Mouse (Mus musculus) hindbrain, embryonic 13.5 days (tissue): Measurements from ENCODE around the gene Rab1a. TPM values are rescaled to one million over a fixed set of nuclear protein-coding genes. Genes with fewer than 3 reads are reported as not detected.

ENCODE experiments used
- ATAC-seq: fragments of 200-750 bp; cut with Nextera tagmentation; 2 replicates; pipeline ENCODE4 v1.8.0; 2017; ENCODE audit warnings: moderate TSS enrichment; ENCODE audit not compliant: low FRiP score
- H3K27ac ChIP-seq: fragments of 300-500 bp; sonication (generic); 2 replicates; pipeline ENCODE4 v1.5.1; 2015; ENCODE audit warnings: inconsistent platforms, mild to moderate bottlenecking, moderate library complexity
- H3K27me3 ChIP-seq: fragments of 300-500 bp; sonication (generic); 2 replicates; pipeline ENCODE4 v1.6.1; 2015; ENCODE audit warnings: mild to moderate bottlenecking, inconsistent platforms
- H3K36me3 ChIP-seq: fragments of 300-500 bp; sonication (generic); 2 replicates; pipeline ENCODE4 v1.6.1; 2015; ENCODE audit warnings: mild to moderate bottlenecking, inconsistent platforms
- H3K4me1 ChIP-seq: fragments of 300-500 bp; sonication (generic); replicated peaks from 2 replicates; pipeline ENCODE4 v1.6.1; 2015; ENCODE audit warnings: inconsistent platforms
- H3K4me2 ChIP-seq: fragments of 300-500 bp; sonication (generic); 2 replicates; pipeline ENCODE4 v1.6.1; 2015; ENCODE audit warnings: inconsistent platforms, mild to moderate bottlenecking, moderate library complexity
- H3K4me3 ChIP-seq: fragments of 300-500 bp; sonication (generic); 2 replicates; pipeline ENCODE4 v1.5.1; 2015; ENCODE audit warnings: mild to moderate bottlenecking, inconsistent platforms
- H3K9ac ChIP-seq: fragments of 300-500 bp; sonication (generic); 2 replicates; pipeline ENCODE4 v1.6.1; 2015; ENCODE audit warnings: mild to moderate bottlenecking, inconsistent platforms
- H3K9me3 ChIP-seq: fragments of 300-500 bp; sonication (generic); 2 replicates; pipeline ENCODE4 v1.6.1; 2016; ENCODE audit warnings: inconsistent platforms
- WGBS: fragments of 180-500 bp; shearing (Covaris S2); methylation state at CpG from one replicate; pipeline ENCODE4 v1.1.7; 2015; 5-methylcytosine and 5-hydroxymethylcytosine counted together
- polyA plus RNA-seq: library from polyadenylated mRNA; unstranded; fragments of >200 nt; fragmentation: Nextera tagmentation; extraction: Ambion mirVana; gene quantifications from 2 replicates; pipeline ENCODE4 v1.2.1, GENCODE M21; 2015

Rab1a gene
- polyA plus RNA-seq, 1 experiment from 2014 or later: 313 TPM

DNA sequence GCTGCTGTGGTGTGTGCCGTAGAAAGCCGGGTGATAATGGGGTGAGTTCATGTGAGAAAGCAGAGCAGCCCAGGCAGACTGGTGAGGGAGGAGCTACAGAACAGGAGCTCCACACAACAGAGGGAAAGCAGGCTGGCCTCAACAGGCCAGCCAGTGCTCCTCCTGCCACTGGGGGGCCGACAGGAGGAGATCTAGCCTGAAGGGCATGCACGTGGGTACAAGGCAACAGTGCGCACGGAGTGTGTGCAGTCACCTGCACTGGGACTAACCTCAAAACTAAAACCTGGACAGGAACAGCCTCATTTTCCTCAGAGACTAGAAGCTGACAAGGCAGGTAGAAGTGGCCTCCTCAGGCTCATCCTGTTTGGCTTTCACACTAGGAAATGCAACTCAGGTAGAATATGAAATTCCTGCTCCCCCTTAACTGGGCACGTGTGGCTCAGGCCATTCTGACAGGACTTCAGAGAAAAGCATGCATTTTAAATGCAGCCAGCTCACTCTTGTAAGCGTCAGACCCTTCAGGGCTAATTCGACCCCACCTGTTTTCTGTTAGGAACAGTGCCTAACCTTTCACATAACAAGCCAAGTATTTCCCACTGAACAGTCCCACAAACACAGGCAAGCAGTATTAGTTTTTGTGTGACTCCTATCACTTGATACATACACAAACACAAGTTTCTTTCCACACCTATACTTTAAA is 42.1 kb downstream of the Rab1a start:
- Histone ChIP-seq H3K27ac (no peak overlapping the region), H3K9me3 (no peaks in the 10 kb centered on the region)
- WGBS: 55% methylated on average over 9 of the region's 9 CpGs

DNA sequence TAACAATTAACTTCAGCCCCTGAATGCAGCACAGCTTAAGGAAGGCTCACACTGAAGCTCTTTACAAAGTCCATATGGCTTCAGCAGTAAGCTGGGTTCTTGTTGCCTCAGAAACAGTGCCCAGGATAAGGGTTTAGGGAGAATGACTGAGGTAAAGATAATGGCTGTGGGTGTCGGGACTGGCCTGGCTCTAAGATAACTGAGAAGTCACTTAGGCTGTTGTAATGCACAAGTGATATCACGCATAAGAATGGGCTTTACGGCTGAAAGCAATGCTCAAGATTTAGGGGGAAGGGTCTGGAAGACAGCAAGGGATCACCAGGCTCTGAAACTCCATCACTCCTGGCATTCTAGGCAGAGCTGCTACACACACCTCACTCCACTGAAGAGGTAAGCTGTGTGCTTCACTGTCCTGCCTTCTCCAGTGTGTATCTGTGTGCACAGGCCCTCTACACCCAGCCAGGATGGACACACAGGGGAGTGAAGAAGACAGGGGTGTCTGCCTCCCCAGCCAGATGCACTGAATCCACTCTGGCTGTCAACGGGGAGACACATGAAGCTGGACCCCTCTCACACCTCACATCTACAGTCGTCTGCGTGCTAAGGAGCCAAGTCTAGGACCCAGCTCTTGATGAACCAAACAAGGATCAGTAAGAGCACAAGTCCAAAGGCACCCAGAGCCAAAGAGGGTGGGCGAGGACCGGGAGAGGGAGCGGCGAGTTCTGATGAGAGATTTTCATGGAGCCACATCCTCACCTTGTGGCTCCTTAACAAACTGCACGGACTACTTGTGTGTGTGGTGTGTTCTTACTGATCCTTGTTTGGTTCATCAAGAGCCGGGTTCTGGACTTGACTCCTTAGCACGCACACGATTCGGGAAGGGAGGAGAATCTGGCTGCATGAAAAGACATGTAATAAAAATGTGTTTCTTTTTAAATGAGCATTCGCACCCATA is 43.4 kb downstream of the Rab1a start:
- no peak for ATAC-seq
- Histone ChIP-seq H3K27me3 (no peaks in the 10 kb centered on the region), H3K27ac (no peak overlapping the region), H3K4me1 (peaks cover 44% of the 10 kb centered on the region), H3K4me3 (no peak overlapping the region), H3K4me2 (no peak overlapping the region), H3K9me3 (no peaks in the 10 kb centered on the region), H3K9ac (peak overlapping the region; percentile 46), H3K36me3 (peaks cover 34% of the 10 kb centered on the region)
- 81% methylated on average over 16 of the region's 16 CpGs for WGBS

More for the DNA sequence above, 42.1 kb downstream of the Rab1a start:
- peak overlapping the region; percentile 19; the same call in 1 of the 2 replicates for H3K9ac ChIP-seq
- H3K4me2 ChIP-seq: no peak overlapping the region
- H3K4me1 ChIP-seq: peaks cover 41% of the 10 kb centered on the region
- no peak overlapping the region for H3K4me3 ChIP-seq
- H3K36me3 ChIP-seq: peaks cover 47% of the 10 kb centered on the region
- no peaks in the 10 kb centered on the region for H3K27me3 ChIP-seq
- ATAC-seq: no peak

- no peak for ATAC-seq
- Histone ChIP-seq H3K9ac (no peak overlapping the region), H3K27ac (no peak overlapping the region), H3K36me3 (peaks cover 27% of the 10 kb centered on the region), H3K4me1 (peaks cover 49% of the 10 kb centered on the region), H3K4me2 (no peak overlapping the region), H3K27me3 (no peaks in the 10 kb centered on the region), H3K9me3 (no peaks in the 10 kb centered on the region), H3K4me3 (no peak overlapping the region)
- WGBS: 93% methylated on average over 6 of the region's 6 CpGs
These were observed 44.1 kb downstream of the Rab1a start for GRCm38 (mm10) chr11:20245316-20245715.

GRCm38 (mm10) chr11:20246616-20247015 is 45.4 kb downstream of the Rab1a start:
- WGBS: 59% methylated on average over 1 of the region's 1 CpGs
- Histone ChIP-seq H3K4me1 (peaks cover 49% of the 10 kb centered on the region), H3K36me3 (peaks cover 15% of the 10 kb centered on the region), H3K4me3 (no peak overlapping the region), H3K27me3 (no peaks in the 10 kb centered on the region), H3K27ac (no peak overlapping the region), H3K9ac (no peak overlapping the region), H3K9me3 (no peaks in the 10 kb centered on the region), H3K4me2 (no peak overlapping the region)
- no peak for ATAC-seq

DNA sequence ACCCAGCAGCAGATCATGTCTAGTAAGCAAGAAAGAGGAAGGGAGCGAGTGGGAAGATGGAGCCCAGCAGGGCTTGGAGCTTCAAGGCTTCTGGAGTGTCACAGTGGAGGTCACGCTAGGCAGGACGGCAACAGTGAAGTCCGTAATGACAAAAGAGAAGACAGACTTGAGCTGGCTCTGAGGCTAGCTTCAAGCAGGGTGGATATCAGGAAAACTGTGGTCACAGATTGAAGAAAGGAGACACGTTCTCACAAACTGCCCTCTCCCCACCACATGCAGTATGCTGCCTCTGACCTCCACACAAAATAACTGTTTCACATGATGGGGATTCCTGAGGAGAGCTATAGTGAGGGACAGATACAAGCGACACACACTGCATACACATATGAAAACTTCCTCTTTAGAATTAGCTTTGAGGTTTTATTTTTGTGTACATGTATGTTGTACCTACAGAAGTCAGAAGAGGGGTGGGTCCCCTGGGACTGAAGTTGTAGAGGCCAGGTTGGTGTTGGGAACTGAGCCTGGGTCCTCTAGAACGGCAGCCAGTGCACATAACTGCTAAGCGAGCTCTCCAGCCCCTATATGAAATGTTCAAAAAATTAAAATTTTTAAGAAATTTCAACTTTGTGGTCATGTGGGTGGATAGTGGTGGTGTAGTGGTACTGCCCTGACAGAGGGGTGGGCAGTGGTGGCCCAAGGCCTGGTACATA is 46.1 kb downstream of the Rab1a start:
- Histone ChIP-seq H3K9me3 (no peaks in the 10 kb centered on the region), H3K4me3 (no peak overlapping the region), H3K27me3 (no peaks in the 10 kb centered on the region), H3K9ac (peak overlapping the region; percentile 46; the same call in 1 of the 2 replicates), H3K36me3 (peaks cover 11% of the 10 kb centered on the region), H3K4me2 (peak overlapping the region; percentile 13; the same call in 1 of the 2 replicates), H3K27ac (no peak overlapping the region), H3K4me1 (peaks cover 49% of the 10 kb centered on the region)
- ATAC-seq: no peak
- 75% methylated on average over 8 of the region's 8 CpGs for WGBS

DNA sequence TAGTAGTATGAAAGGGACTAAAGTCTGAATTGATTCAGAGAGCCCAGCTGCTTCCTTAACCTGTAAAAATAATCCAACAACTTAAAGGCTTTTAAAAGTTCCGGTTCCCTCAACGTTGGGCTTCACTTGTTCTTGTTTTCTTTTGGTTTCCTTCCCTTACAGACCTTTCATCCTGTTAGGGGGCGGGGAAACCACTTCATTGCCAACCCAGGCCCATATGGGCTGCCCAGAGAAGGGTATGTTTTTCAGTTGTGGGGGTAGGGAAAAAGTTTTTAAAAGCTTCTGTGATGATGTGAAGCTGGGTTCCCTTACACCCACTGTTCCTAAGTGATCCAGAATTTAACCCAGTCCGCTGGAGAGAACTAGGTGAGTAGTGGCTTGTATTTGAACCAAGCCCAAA is 47.0 kb downstream of the Rab1a start:
- 20% methylated on average over 4 of the region's 4 CpGs for WGBS
- Histone ChIP-seq H3K27me3 (no peaks in the 10 kb centered on the region), H3K4me3 (peak overlapping the region; percentile 94), H3K9me3 (no peaks in the 10 kb centered on the region), H3K27ac (peak overlapping the region; percentile 91), H3K4me1 (peaks cover 42% of the 10 kb centered on the region), H3K36me3 (peaks cover 11% of the 10 kb centered on the region), H3K9ac (peak overlapping the region; percentile 97), H3K4me2 (peak overlapping the region; percentile 91)
- no peak for ATAC-seq

- Histone ChIP-seq H3K4me1 (peaks cover 36% of the 10 kb centered on the region), H3K4me2 (peak overlapping the region; percentile 91), H3K9ac (peak overlapping the region; percentile 97), H3K9me3 (no peaks in the 10 kb centered on the region), H3K27ac (peak overlapping the region; percentile 91), H3K27me3 (no peaks in the 10 kb centered on the region), H3K4me3 (peak overlapping the region; percentile 94), H3K36me3 (peaks cover 11% of the 10 kb centered on the region)
- WGBS: under 1% methylated on average over 38 of the region's 39 CpGs
- peak; percentile 78 for ATAC-seq
These were observed 47.6 kb downstream of the Rab1a start for GRCm38 (mm10) chr11:20248840-20249239.

DNA sequence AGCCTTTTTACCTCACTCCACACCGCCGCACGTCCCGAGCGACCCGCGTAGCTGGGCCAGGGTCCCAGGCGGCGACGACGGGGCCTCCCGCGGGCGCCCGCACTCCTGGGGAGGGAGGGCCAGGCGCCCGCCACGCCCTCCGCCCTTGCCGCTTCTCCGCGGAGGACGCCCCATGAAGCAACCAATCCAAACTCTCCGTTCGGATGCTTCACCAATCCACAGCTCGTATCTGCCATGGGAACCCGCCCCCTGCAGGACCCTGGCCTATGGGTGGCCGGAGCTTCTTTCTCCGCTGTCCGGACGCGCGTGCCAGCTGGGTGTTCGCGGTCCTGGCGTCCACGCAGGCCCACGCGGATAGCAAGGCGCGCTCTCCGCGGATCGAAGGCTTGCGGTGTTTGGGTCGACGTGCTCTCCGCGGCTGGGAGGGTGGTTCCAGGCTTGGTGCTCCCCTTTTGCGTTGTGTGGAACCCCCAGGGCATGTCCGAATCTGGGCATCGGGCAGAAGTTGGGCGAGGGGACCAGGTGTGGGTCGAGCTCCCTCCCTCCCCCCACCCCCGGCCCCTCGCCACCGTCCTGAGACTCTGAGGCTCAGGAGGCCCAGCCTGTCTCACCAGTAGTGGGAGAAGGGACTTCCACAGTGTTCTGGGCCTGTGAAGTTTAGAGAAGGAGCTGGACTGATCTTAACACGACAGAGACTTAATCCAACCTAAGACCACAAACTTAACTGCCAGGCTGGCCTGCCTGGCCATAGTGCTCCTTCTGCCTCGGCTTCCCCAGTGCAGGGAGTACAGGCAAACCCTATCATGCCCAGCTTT is 48.3 kb downstream of the Rab1a start, which contains the start of gene Cep68:
Gene Cep68, minus strand, starts transcription at position 134 of the 815 bp plus-strand sequence.
- 1% methylated on average over 59 of the region's 59 CpGs for WGBS
- ATAC-seq: peak; percentile 99
- H3K9ac ChIP-seq: peak within 1 kb of the TSS; percentile 97

DNA sequence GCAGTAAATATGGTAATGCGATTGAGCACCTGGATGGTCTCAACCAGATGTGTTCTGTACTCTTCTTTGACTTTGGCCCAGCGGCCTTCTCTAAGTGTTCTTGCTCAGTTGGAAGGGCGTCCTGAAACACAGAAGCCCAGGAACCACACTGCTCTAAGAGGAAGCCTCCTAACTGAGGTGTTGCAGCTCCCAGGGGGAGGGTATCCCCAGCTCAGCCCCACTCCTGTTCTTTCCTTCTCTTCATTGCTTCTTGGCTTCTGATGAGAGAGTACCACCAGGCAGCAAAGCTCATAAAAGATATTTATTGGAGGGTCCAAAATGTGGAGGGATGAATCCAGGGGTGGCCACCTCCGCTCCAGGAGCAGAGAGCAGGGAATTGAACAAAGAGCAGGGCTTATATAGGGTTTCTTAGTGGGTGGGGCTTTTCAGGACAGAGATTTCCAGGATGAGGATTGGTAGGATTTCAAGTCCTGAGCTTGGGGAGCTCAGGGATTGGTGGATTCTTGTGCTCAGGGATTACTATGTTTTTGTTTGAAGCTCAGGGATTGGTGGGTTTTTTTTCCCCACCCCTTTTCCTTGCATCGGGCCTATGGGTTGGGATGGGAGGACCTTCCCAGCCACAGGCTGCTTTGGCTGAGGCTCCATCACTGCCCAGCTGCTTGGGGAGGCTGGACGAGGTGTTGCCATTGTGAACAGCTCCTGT is 49.4 kb downstream of the Rab1a start:
- Histone ChIP-seq H3K36me3 (0 out of 2 replicates have a peak, but pooled peaks cover 3% of the 10 kb centered on the region), H3K9ac (no peak overlapping the region), H3K4me3 (no peak overlapping the region), H3K27me3 (no peaks in the 10 kb centered on the region), H3K9me3 (no peaks in the 10 kb centered on the region), H3K4me2 (no peak overlapping the region), H3K4me1 (peaks cover 33% of the 10 kb centered on the region), H3K27ac (no peak overlapping the region)
- ATAC-seq: no peak
- 93% methylated on average over 6 of the region's 6 CpGs for WGBS

More for the DNA sequence above, 48.3 kb downstream of the Rab1a start, which contains the start of gene Cep68:
- Histone ChIP-seq H3K4me1 (peaks cover 35% of the 10 kb centered on the region), H3K36me3 (peaks cover 7% of the 10 kb centered on the region), H3K27ac (peak within 1 kb of the TSS; percentile 91), H3K27me3 (no peaks in the 10 kb centered on the region), H3K4me3 (peak within 1 kb of the TSS; percentile 94), H3K4me2 (peak within 1 kb of the TSS; percentile 91), H3K9me3 (no peaks in the 10 kb centered on the region)

DNA sequence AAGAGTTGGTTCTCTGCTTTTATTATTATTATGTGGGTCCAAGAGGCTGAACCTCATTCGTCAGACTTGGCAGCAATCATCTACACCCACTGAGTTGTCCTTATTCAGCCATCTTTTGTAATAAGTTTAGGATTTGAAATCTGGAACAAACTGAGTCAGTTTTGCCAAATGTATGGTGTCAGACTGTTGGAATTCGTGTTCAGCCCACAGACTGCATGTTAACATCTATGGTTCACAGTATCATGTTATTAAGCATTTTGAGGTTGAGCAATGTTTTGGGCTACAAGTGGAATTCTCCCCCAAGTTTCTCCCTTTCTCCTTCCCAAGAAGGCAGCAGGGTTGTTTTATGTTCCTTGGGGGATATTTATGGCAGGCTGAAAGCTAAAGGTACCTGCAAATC is 51.9 kb downstream of the Rab1a start:
- Histone ChIP-seq H3K27me3 (no peaks in the 10 kb centered on the region), H3K4me3 (no peak overlapping the region), H3K36me3 (no peaks in the 10 kb centered on the region), H3K9me3 (no peaks in the 10 kb centered on the region), H3K4me1 (peaks cover 11% of the 10 kb centered on the region), H3K27ac (no peak overlapping the region), H3K4me2 (no peak overlapping the region), H3K9ac (no peak overlapping the region)
- WGBS: 82% methylated on average over 2 of the region's 2 CpGs
- ATAC-seq: no peak

GRCm38 (mm10) chr11:20254791-20255190 is 53.6 kb downstream of the Rab1a start:
- no peak for ATAC-seq
- WGBS: 90% methylated on average over 4 of the region's 4 CpGs
- Histone ChIP-seq H3K4me3 (no peak overlapping the region), H3K27ac (no peak overlapping the region), H3K4me1 (peaks cover 3% of the 10 kb centered on the region; the same call in 1 of the 2 replicates), H3K27me3 (no peaks in the 10 kb centered on the region), H3K36me3 (no peaks in the 10 kb centered on the region), H3K9ac (no peak overlapping the region), H3K9me3 (no peaks in the 10 kb centered on the region), H3K4me2 (no peak overlapping the region)
